Mouse (Mus musculus): ENCODE measurements around the gene Ftcd. TPM values are rescaled to one million over a fixed set of nuclear protein-coding genes. Genes with fewer than 3 reads are reported as not detected.

Ftcd gene
- total RNA-seq, 2 experiments from 2014 or later, result not detected

DNA sequence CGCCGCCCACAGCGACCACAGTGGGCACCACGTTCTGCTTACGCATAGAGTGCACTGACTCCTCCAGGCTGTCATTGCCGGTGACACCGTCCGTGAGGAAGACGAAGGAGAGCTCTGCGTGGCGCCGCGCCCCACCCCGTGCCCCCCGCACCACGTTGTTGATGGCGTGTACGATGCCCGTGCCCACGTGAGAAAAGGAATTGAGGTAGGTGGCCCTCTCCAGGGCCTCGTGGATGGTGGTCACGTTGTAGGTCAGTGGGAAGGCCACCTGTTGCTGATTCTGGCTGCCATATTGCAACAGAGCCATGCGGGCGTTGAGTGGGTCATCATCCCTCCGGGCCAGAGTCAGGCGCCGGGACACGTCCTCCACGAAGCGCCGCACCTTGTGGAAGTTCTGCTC is 20.9 kb downstream of the Ftcd start:
- ATAC-seq (replicated peaks; ENCODE audit: poor library complexity, severe bottlenecking), result no peak

DNA sequence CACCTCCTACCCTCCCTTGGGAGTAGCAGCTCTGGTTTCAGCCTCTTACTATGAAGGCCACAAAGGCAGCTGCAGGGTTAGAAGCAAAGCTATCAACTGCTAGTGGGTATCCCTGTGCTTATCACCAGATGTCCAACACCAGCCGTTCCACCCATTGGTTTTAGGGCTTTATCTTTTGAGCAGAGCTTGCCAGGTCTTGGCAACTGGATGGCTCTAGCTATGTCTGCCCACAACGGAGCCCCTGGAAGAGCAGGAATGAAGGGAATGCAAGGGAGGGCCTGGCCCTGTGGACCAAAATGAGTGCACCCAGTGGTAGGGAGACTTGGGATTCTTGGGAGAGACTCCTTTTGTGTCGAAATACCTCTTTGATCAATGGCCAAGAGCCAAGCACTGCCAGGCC is 27.2 kb downstream of the Ftcd start:
- no peak for ATAC-seq (replicated peaks; ENCODE audit: poor library complexity, severe bottlenecking)

DNA sequence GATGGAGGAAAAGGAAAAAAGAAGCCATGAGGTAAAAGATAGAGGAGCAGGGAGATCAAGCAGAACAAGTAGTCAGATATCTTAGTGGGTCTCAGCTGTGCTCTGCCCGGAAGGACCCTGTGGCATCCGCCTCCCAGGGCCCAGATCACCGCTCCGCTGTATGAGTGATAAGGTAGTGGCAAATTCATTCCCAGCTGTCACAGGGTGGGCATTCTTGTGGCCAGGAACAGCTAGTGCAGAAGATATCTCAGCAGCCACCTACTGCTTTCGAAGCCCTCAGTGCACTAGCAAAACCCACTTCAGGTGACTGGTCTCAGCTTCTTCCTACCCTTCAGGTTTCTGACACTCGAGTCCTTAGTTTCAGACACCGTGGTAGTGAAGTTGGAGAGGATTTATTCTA is 37.0 kb downstream of the Ftcd start:
- ATAC-seq (replicated peaks; ENCODE audit: poor library complexity, severe bottlenecking), result no peak

DNA sequence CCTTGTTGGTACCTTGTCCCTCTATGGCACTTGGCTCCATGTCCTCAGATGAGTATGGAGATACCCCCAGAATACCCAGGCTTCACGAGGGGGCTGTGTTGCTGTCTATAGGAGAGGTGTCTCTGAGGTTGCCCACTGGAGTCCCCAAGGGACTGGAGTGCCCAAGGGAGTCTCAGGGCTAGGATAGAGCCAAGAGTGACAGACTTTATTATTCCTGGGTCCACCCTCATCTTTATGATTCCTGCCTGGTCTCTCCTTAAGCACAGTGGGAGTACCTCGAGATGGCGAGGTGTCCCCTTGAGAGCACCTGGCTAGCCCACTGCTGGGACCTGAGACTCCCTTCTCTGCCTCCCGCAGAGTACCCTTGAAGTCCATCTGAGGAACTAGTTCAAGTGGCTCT is 47.0 kb downstream of the Ftcd start:
- ATAC-seq (replicated peaks; ENCODE audit: poor library complexity, severe bottlenecking), result no peak

DNA sequence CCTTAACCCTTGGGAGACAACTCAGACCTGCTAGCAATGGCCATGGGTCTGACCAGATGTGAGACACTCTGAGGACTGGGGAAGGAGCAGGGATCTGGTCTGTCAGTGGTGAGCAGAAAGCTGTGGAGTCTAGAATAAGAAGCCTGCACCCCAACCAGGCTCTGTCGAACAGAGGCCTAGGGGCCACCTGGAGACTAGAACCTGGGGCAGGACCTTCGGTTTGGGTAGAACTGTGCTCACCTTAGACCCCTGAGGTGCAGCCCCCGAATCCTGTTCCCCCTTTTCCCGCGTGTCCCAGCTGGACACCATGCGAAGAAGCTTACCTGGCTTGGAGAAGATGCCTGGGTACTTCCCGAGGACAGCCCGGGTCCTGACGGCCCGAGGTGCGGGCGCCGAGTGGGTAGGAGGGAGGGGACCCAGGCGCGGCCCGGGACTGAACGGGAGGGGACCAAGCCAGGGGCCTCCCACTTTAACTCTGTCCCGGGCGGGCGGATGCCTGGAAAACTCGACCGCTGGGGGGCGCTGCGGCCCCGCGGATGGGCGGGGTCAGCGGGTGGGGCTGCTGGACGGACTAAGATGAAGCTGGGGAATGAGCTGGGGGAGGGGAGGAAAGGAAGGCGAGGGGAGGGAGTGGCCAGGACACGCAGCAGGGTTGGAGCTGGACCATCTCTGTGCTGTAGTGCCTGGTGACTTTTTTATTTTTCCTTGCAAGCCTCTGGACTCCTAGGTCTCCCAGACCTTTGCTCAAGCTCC is 47.7 kb downstream of the Ftcd start, which contains the start of gene Col6a2:
Gene Col6a2, minus strand, starts transcription at position 703 of the 753 bp plus-strand sequence.
- peak; percentile 55 for ATAC-seq (replicated peaks; ENCODE audit: poor library complexity, severe bottlenecking)

DNA sequence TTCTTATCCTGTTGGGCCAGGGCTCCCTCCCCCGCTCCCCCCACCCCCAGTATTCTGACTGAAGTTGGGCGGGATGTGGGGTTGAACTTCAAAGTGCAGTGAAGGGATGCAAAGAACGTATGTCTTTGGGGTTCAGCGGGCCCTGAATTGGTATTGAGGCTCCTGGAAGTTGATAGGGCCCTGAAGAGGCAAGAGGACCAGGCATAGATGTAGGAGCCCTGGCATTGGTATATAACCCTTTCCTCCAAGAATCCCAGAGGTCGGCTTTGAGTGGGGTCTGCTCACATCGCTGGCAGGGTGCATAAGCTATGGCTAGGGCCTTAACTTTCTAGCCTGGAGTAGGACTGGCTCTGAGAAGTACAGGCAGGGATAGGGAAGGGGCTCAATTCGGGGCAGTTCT is 48.3 kb downstream of the Ftcd start:
- ATAC-seq (replicated peaks; ENCODE audit: poor library complexity, severe bottlenecking), result no peak

DNA sequence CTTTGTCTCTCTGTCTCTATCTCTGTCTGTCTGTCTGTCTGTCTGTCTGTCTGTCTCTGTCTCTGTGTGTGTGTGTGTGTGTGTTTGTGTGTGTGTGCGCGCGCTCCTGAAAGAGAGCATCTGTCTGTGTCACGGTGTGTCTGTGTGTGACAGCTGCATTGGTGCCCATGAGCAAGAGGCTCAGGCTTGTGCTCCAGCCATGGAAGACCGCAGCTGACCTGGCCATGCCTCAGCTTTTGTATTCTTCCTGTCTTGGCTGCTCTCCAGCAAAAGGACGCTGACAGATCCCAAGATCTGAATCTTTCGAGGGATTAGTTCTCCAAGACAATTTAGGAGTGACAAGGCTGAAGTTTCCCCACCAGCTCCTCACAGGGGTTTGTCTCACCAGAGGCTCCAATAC is 49.5 kb downstream of the Ftcd start:
- ATAC-seq (replicated peaks; ENCODE audit: poor library complexity, severe bottlenecking), result no peak

DNA sequence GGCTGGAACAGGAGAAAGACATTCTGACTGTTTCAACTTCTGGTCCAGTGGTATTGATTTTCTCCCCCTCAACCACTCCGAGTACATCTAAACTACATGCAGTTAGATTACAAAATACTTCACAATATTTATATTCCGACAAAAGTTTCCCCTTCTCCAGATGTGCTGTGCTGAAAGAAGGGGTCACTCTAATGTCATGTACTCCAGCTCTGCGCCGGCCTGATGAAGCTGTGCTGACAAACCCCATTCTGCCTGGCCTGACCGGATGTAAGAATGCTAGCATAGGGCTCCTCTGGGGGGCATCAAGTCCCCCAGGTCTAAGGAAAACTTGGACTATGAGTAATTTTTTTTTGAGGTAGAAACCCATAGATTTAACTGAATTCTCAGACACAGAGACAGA is 52.3 kb downstream of the Ftcd start:
- no peak for ATAC-seq (replicated peaks; ENCODE audit: poor library complexity, severe bottlenecking)

DNA sequence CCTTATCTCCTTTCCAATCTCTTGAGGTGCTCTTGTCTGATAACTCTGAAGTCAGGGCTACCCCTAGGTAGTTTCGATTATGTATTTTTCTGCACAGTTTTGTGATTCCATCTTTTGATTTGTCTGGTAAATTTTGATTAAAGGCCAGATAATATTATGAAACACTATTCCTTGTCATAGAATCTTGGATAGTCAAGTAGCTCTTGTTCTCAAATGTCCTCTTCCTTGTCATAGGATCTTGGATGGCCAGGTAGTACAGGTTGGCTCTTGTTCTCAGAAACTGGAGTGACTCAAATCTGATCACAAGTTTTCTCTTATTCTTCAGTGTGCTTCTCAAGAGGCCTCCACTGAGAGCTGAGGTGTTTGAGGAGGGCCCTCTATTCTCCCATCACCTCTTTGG is 55.2 kb downstream of the Ftcd start:
- ATAC-seq (replicated peaks; ENCODE audit: poor library complexity, severe bottlenecking), result no peak

DNA sequence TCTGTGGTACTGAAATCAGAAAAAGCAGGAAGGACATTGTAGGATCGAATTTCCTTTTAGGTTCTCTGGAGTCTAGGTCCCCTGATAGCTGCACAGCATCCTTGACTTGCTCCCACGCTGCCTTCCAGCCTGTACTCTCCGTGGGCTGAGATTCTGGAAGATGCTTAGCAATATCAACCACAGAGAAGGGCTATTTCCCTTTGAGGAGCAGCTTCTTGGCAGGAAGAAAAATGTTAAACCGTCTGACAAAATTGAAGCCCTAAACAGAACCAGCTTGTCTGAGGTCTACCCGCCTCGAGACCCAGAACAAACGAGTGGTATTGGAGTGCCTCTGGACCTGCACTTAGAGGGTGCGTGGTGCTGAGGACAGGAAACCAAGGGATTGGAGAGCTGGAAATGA is 57.2 kb downstream of the Ftcd start:
- no peak for ATAC-seq (replicated peaks; ENCODE audit: poor library complexity, severe bottlenecking)

DNA sequence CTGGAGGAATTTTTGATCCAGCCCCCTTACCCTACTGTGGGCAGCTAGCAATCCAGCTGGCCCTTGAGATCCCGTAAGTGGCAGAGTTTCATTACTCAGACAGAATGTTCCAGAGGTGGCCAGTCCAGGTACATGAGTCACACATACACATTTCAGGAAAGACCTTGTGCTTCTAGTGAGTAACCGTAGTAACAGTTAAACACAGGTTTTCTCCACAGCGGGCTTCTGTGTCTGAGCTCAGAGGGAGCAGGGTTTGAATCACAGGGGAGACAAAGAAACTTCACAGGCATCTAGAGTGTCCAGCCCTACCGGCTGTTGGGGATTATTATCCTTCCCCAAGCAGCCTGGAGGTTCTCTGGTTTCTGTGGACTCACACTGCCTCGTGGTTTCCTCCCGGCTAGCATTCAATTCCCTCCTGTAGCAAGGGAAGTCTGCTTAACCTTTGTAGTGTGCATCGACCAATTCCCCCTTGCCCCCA is 58.7 kb downstream of the Ftcd start:
- ATAC-seq (replicated peaks; ENCODE audit: poor library complexity, severe bottlenecking), result no peak

DNA sequence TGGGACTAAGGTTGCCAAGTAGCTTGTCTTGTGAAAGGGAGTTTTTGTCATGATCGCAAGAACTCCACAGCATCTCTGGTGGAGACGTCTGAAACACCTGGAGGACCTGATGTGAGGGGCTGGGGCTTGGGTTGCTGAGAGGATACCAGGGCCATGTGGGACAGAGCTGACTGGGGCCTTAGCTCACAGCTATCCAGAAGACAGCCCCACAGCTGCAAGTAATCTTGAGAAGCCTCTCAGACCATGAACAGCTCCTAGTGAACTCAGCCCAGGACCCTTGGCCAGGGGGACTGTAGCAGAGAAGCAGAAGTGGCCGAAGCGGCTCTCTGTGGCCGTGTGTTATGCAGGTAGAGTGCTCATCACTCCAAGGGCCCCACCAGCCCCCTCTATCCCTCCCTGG is 59.1 kb downstream of the Ftcd start:
- no peak for ATAC-seq (replicated peaks; ENCODE audit: poor library complexity, severe bottlenecking)

DNA sequence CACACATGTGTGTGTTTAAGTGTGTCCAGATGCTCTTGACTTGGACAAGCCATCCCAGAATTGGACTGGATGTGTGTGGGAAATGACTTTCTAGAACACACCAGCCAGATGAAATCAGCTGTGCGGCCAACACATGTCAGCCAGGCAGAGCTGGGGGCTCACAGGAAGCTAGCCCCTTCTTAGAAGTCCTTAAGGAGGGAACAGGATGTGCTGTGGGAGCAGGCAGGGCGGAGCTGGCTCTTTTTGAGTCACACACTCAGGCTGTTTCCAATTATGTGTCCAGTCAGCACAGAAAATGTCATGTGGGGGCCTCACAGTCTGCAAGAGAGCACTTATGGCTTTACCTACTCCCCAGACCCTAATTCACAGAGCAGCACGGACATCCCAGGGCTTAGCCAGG is 60.6 kb downstream of the Ftcd start:
- ATAC-seq (replicated peaks; ENCODE audit: poor library complexity, severe bottlenecking), result no peak

DNA sequence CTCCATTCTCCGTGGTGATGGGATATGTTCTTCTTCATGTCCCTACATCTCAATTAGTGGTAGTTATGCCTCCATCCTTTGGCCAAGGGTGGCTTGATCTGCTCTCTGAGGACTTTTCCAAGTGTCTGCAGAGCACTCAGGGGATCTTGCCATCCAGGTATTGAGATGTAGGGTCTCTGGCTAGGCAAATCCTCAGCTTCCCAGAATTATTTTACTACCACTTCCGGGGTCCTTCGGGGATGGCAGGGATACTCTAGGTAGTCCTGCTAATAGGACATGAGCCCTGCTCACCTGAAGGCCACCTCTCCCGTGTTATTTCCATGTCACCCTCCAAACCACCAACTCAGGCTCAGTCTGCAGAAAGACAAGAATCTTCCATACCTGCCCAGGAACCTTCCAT is 61.2 kb downstream of the Ftcd start:
- ATAC-seq (replicated peaks; ENCODE audit: poor library complexity, severe bottlenecking), result no peak

Other genes with a start within 250 kb of the Ftcd start
- gene Dip2a, start 230.4 kb upstream of the Ftcd start, total RNA-seq (2014; fragmentation: Nextera tagmentation), result 4.4 and 6.6 TPM in 2 replicates
- 1.2 and 2.3 TPM in 2 replicates for gene Dip2a, start 230.4 kb upstream of the Ftcd start, total RNA-seq (2017)
- 12.7 TPM in 1 of 2 replicates, not detected in the other for gene AC141477.1, start 135.2 kb upstream of the Ftcd start, total RNA-seq (2014; fragmentation: Nextera tagmentation)
- gene AC141477.1, start 135.2 kb upstream of the Ftcd start, total RNA-seq (2017), result 10.5 TPM in 1 of 2 replicates, not detected in the other
- gene Pcnt, start 132.9 kb upstream of the Ftcd start, total RNA-seq (2014; fragmentation: Nextera tagmentation), result 39.5 and 41.9 TPM in 2 replicates
- 53.6 and 55.6 TPM in 2 replicates for gene Pcnt, start 132.9 kb upstream of the Ftcd start, total RNA-seq (2017)
- not detected in 2 replicates for gene 2610028H24Rik, start 126.6 kb upstream of the Ftcd start, total RNA-seq (2014; fragmentation: Nextera tagmentation)
- not detected in 2 replicates for gene 2610028H24Rik, start 126.6 kb upstream of the Ftcd start, total RNA-seq (2017)
- 63.4 and 84.6 TPM in 2 replicates for gene Mcm3ap, start 106.7 kb upstream of the Ftcd start, total RNA-seq (2014; fragmentation: Nextera tagmentation)
- gene Mcm3ap, start 106.7 kb upstream of the Ftcd start, total RNA-seq (2017), result 50.6 and 60.1 TPM in 2 replicates
- gene Ybey, start 106.5 kb upstream of the Ftcd start, total RNA-seq (2014; fragmentation: Nextera tagmentation), result 3.1 and 3.6 TPM in 2 replicates
- gene Ybey, start 106.5 kb upstream of the Ftcd start, total RNA-seq (2017), result 4.3 and 6.5 TPM in 2 replicates
- 1.8 and 13.6 TPM in 2 replicates for gene Lss, start 44.1 kb upstream of the Ftcd start, total RNA-seq (2014; fragmentation: Nextera tagmentation)
- 4.9 and 5.7 TPM in 2 replicates for gene Lss, start 44.1 kb upstream of the Ftcd start, total RNA-seq (2017)
- not detected in 2 replicates for gene Spatc1l, start 13.4 kb upstream of the Ftcd start, total RNA-seq (2014; fragmentation: Nextera tagmentation)
- gene Spatc1l, start 13.4 kb upstream of the Ftcd start, total RNA-seq (2017), result not detected in 2 replicates
- gene Col6a2, start 48.0 kb downstream of the Ftcd start, total RNA-seq (2014; fragmentation: Nextera tagmentation), result not detected in 2 replicates
- gene Col6a2, start 48.0 kb downstream of the Ftcd start, total RNA-seq (2017), result 0.13 TPM in 1 of 2 replicates, not detected in the other
- not detected in 2 replicates for gene Col6a1, start 150.5 kb downstream of the Ftcd start, total RNA-seq (2014; fragmentation: Nextera tagmentation)
- not detected in 2 replicates for gene Col6a1, start 150.5 kb downstream of the Ftcd start, total RNA-seq (2017)

All from granulocyte monocyte progenitor cell, adult 5-6 weeks (primary cell).